Mouse (Mus musculus): ENCODE data around the gene Tcam1.

- TF ChIP-seq CTCF (IDR thresholded peaks at IDR 0.05) (no peak), EP300 (IDR thresholded peaks at IDR 0.05) (no peak)
These were observed 52.0 kb downstream of the Tcam1 start for GRCm38 (mm10) chr11:106328521-106328920.
